Mouse (Mus musculus) adrenal gland, adult (tissue): ENCODE data around the gene Gm17079.
A peak's percentile ranks its signal among the peaks of the same experiment; 100 is the strongest.
"Not testable (repeated sequence)": the region's sequence is repeated elsewhere in the genome, so short reads cannot be mapped to it uniquely, and the experiment has no call there.

Experiments
- DNase-seq, 2 experiments: peaks; one replicate each; pipeline ENCODE4 v3.0.0; 2022 to 2023; ENCODE audit warnings: low spot score in 1 of 2; ENCODE audit not compliant: inconsistent age in 2 of 2

Gm17079 gene

DNA sequence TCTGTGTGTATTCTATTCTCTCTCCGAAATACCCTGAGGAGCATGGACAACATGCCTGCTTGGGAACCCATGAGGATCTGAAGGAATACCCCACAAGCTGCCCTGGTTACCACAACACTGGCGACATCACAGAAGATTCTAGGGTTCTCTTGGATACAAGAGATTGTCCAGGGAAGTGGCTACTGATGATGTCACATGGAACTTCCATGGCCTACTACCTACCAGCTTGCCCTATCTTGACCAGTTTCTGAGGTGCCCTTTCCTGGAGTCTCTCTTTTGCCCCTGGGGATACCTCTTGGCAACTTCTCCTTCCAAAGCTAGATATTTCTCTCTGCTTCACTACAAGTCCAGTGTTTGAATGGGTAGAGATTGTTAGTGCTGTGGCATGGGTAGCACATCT is at the start of gene Gm17079:
Gene Gm17079, minus strand, starts transcription at position 101 of the 400 bp plus-strand sequence.
- DNase-seq, result not testable (repeated sequence)

DNA sequence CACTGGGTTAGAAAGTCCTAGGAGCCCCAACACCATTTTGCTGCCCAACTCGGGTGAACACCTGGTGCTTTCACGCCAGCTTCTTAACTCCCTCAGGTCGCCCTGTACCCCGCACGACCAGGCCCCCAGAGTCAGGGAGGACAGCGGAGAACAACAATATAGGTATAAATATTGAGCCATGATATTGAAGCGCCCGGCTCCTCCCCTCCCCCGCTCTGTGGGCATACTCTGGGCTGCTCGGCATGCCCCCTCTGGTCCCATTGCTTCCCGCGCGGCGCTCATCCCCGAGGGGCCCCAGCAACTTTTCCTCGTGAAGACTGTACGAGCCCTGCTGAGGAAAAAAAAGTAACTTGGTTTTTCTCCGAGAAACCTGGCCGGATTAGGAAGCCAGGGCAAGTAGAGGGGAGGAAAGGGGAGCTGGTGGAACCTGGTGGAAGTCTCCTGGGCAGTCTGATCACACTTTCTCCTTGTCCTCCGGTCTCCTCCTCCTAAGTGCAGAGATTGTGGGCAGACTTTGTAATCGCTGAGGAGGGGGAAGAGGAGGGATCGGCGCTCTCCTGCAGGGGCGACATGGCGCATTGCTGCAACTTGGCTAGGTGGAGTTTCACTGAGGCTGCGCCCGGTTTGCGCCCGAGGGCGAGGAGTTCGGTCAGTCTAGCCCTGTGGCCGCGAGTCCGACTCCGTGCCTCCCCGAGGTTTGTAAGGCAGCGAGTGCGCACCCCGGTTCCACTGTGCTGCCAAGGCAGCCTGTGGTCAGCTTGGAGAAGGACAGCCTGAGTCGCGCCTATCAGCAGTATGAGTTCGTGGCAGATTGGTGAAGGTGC is 45.3 kb upstream of the Gm17079 start:
- peak in 1 of 2 experiments; percentile 29 for DNase-seq

DNA sequence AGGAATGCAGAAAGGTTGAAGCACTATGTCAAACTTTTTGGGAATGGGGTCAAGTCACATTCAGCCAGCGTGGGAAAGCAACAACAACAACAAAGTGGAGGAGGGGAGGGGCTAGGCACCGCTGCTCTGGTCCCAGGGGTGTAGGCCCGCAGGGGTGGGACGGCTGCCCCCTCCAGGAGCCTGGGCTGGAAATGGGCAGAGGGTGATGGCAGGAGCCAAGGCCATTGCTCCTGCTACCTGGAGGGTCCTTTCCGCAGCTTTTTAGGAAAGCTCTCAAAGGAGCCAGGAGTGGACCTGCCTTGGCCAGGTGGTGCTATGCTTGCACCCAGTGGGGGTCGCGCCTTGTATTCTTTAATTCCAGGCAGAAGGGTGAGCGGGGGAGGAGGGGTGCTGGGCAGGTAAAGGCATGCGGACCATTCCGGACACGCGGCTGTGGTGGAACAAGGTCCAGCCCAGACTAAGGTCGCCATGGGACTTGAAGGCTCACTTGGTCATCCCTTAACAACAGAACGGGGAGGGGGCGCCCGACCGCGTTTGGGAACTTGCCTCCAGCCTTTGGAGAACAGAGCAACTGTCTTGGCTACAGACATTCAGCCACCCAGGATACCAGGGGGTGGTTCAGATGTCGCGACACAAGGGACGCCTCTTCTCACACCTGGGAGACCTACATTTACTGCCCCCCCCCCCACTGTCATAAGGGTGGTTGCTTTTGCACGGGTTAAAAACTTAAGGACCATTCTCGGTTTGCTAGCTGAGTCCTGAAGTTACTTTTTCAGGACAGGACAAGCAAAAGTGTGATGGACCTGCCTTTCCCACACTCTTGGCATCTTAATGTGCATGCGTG is 44.1 kb upstream of the Gm17079 start:
- no peak for DNase-seq

DNA sequence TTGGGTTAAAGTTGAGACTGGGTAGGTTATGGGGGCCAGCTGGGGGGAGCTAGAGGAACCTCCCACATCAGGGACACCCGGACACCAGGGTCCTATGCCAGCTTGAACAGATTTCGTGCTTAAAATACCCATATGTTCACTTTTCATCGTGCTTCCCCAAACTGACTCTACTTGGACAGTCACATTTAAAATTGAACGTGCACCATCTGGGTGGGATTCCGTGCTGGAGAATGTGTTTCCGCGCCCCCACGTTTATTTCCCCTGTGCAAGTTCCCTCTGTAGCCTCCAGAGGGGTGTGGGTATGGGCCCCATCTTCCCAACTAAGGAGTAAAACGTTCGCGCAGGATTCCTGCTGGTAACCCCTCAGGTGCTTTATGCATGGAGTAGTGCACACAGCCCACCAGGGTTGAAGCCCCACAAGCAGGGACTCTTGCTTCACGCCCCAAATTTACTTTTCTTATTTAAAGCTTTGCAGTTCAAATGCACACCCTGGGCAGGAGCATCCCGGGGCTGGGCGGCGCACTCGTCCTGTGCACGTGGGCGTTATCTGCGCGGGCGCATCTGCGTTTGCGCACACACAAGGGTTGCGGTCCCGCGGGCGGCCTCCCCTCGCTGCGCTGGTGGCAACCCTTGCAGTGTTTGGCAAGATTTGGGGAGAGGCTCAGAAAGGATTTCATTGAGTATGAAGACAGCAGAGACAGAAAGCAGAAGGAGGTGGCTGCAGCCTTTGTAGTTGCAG is 43.3 kb upstream of the Gm17079 start:
- no peak for DNase-seq

DNA sequence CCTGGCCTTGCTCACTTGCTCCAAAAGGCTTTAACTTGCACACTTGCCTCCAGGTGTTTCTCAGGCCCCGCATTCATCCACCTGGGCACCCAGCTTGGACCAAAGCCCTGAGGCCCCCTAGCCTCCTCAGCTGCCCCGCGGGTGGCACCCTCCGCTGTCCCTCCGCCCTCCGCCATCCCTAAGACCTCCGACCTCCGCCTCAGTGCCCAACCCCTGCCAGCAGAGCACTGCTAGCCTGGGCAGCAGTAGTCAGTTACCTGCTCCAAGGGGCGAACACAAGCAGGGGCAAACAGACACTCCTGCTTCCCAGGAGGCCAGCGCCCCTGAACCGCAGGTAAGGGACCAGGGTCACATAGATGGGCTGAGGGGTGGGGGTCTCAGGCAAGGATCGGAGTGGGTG is 42.7 kb upstream of the Gm17079 start:
- DNase-seq, result no peak

DNA sequence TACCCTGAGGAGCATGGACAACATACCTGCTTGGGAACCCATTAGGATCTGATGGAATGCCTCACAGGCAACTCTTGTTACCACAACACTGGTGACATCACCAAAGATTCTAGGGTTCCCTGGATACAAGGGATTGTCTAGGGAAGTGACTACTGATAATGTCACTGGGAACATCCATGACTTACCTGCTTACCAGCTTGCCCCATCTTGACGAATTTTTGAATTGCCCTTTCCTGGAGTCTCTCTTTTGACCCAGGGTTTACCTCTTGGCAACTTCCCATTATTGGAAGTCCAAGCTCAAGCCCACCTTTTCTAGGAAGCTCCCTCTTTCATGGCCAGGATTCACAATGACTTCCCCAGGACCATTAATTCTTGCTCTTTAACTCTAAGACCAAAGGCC is 21.8 kb upstream of the Gm17079 start, which contains the start of gene Gm5800:
Gene Gm5800, minus strand, starts transcription at position 101 of the 400 bp plus-strand sequence.
- no peak for DNase-seq

DNA sequence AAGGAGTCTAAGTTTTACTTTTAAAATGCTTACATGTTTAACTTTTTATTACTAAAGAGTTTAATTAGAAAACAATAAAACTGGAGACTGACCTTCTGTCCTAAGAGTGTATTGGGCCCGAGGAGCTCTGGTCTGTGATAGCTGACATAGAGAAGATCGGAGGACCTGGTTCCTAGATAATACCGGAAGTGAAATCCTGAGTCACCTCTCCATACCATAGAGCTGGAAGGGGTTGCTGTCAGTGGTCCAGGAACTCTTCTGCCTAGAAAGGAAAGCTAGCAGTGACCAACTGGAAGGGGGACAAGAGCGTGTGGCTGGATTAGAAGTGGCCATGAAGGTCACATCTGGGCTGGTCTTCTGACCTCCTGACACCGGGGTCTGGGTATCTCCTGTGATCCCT is 18.0 kb downstream of the Gm17079 start:
- DNase-seq, result no peak
